Mouse (Mus musculus) liver, adult 2 months (tissue): ENCODE results near the gene B3galt1.

ENCODE experiments used
- CTCF ChIP-seq: fragments of 200-500 bp; IDR thresholded peaks from 2 replicates; pipeline ENCODE4 v1.5.1; 2011; ENCODE audit warnings: low read depth, low read length, control low read depth
- POLR2A ChIP-seq: fragments of 200-500 bp; IDR thresholded peaks from 2 replicates; pipeline ENCODE4 v1.6.1; 2011; ENCODE audit warnings: low read length, control low read depth; ENCODE audit not compliant: insufficient read depth; ENCODE audit errors: extremely low read depth

DNA sequence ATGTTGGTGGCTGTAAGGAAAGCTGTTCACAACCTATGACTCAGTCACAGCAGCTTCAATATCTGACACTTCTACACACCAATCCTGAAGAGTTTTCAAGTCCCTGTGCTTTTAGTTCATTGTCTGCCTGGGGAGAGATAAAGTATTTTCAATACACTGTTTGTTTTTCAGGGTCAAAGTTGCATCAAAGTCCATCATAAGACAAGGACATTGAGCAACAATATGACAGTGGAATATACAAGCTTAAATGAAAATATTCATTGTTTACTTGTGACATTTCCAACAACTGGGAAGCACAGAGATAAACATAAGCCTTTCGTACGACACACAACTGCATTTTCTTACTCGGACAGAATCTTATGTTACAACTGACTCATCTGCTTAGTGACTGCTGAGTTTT is 417.9 kb downstream of the B3galt1 start:
- TF ChIP-seq CTCF (no peak), POLR2A (no peak)
